Mouse (Mus musculus) hindbrain, embryonic 10.5 days (tissue): ENCODE data around the gene Zzef1. TPM values are rescaled to one million over a fixed set of nuclear protein-coding genes. Genes with fewer than 3 reads are reported as not detected.

Source experiments
- polyA plus RNA-seq: library from polyadenylated mRNA; unstranded; fragments of >200 nt; fragmentation: Nextera tagmentation; extraction: Ambion mirVana; gene quantifications from 2 replicates; pipeline ENCODE4 v1.2.1, GENCODE M21; 2016

The Zzef1 gene
- polyA plus RNA-seq, 1 experiment from 2014 or later: 8.6 TPM

Other genes starting within 250 kb of the Zzef1 start
- gene Spns3, start 245.7 kb upstream of the Zzef1 start, polyA plus RNA-seq: 0.09 and 0.16 TPM in 2 replicates
- 93.0 and 95.7 TPM in 2 replicates for gene Ube2g1, start 188.9 kb upstream of the Zzef1 start, polyA plus RNA-seq
- gene Ankfy1, start 106.2 kb upstream of the Zzef1 start, polyA plus RNA-seq: 26.8 and 26.9 TPM in 2 replicates
- gene Cyb5d2, start 84 bp upstream of the Zzef1 start, polyA plus RNA-seq: 5.0 and 6.1 TPM in 2 replicates
- gene Atp2a3, start 164.9 kb downstream of the Zzef1 start, polyA plus RNA-seq: 1.4 and 1.6 TPM in 2 replicates
- 0.83 and 1.8 TPM in 2 replicates for gene P2rx1, start 202.9 kb downstream of the Zzef1 start, polyA plus RNA-seq
- gene Camkk1, start 222.8 kb downstream of the Zzef1 start, polyA plus RNA-seq: 5.8 and 6.6 TPM in 2 replicates